Mouse (Mus musculus) neural tube, embryonic 14.5 days (tissue): Measurements from ENCODE around the gene Far1. TPM values are rescaled to one million over a fixed set of nuclear protein-coding genes. Genes with fewer than 3 reads are reported as not detected.

Experiments used
- ATAC-seq: fragments of 200-750 bp; cut with Nextera tagmentation; 2 replicates; pipeline ENCODE4 v1.8.0; 2017; ENCODE audit warnings: low read depth, mild to moderate bottlenecking, moderate TSS enrichment, moderate library complexity
- H3K27ac ChIP-seq: fragments of 300-500 bp; sonication (generic); 2 replicates; pipeline ENCODE4 v1.5.1; 2014; ENCODE audit warnings: low read depth, mild to moderate bottlenecking, control low read depth, low read length, moderate library complexity, mixed read lengths
- H3K27me3 ChIP-seq: fragments of 300-500 bp; sonication (generic); 2 replicates; pipeline ENCODE4 v1.6.1; 2014; ENCODE audit warnings: low read length; ENCODE audit not compliant: control insufficient read depth, insufficient read depth
- H3K36me3 ChIP-seq: fragments of 300-500 bp; sonication (generic); 2 replicates; pipeline ENCODE4 v1.6.1; 2014; ENCODE audit warnings: low read length, mixed read lengths; ENCODE audit not compliant: control insufficient read depth, insufficient read depth
- H3K4me1 ChIP-seq: fragments of 300-500 bp; sonication (generic); 2 replicates; pipeline ENCODE4 v1.6.1; 2014; ENCODE audit warnings: low read length; ENCODE audit not compliant: control insufficient read depth, insufficient read depth
- H3K4me2 ChIP-seq: fragments of 300-500 bp; sonication (generic); 2 replicates; pipeline ENCODE4 v1.6.1; 2014; ENCODE audit warnings: mild to moderate bottlenecking, low read depth, low read length, control low read depth
- H3K4me3 ChIP-seq: fragments of 300-500 bp; sonication (generic); 2 replicates; pipeline ENCODE4 v1.5.1; 2014; ENCODE audit warnings: low read depth, low read length, control low read depth, mixed read lengths
- H3K9ac ChIP-seq: fragments of 300-500 bp; sonication (generic); replicated peaks from 2 replicates; pipeline ENCODE4 v1.6.1; 2014; ENCODE audit warnings: low read depth, mild to moderate bottlenecking, control low read depth, low read length, mixed read lengths
- H3K9me3 ChIP-seq: fragments of 300-500 bp; sonication (generic); 2 replicates; pipeline ENCODE4 v1.6.1; 2016; ENCODE audit warnings: low read length; ENCODE audit not compliant: control insufficient read depth
- WGBS: fragments of 180-500 bp; shearing (Covaris S2); extraction: QIAGEN DNeasy Blood & Tissue Kit; methylation state at CpG from one replicate; pipeline ENCODE4 v1.1.7; 2014; 5-methylcytosine and 5-hydroxymethylcytosine counted together
- polyA plus RNA-seq: library from polyadenylated mRNA; unstranded; fragments of >200 nt; fragmentation: Nextera tagmentation; extraction: Ambion mirVana; gene quantifications from 2 replicates; pipeline ENCODE4 v1.2.1, GENCODE M21; 2014

The Far1 gene
- polyA plus RNA-seq, 1 experiment from 2014 or later, result 67.8 TPM

DNA sequence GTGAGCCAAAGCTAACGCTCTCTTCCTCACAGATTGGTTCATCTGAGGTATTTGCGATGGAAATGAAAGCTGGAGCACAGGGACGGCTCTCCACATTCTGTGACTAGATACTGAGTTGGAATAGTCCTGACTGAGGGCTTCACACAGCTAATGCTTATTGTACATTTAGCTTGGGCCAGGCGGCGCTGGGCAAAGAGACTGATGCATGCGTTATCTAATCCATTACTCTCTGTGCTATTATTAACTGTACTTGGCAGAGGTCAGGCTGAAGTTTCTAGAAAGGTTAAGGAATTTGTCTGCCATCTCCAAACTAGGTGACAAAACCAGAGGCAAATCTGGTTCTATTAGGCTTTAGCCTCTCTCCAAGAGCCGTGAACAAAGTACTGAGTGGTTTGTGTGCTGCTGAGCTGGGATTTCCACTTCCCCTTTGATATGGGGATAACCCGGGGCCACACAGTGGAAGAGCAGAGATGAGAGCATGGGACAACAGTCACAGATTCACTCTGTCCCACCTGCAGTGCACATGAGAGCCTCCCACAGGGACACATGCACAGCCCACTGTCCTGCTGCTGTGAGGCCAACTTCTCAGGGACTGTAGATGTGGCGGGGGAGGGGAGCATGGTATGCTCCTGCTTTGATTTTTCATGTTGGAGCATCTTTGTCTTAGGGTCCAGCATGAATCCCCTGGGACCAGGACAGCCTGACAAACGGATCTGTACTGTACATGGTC lies 100.7 kb downstream of the Far1 start:
- H3K9ac ChIP-seq, result no peak overlapping the region
- H3K4me1 ChIP-seq, result no peaks in the 10 kb centered on the region
- H3K4me3 ChIP-seq, result no peak overlapping the region
- no peaks in the 10 kb centered on the region for H3K36me3 ChIP-seq
- no peak overlapping the region for H3K27ac ChIP-seq
- ATAC-seq, result no peak
- no peaks in the 10 kb centered on the region for H3K27me3 ChIP-seq
- H3K9me3 ChIP-seq, result no peaks in the 10 kb centered on the region
- 85% methylated on average over 10 of the region's 10 CpGs for WGBS
- no peak overlapping the region for H3K4me2 ChIP-seq

DNA sequence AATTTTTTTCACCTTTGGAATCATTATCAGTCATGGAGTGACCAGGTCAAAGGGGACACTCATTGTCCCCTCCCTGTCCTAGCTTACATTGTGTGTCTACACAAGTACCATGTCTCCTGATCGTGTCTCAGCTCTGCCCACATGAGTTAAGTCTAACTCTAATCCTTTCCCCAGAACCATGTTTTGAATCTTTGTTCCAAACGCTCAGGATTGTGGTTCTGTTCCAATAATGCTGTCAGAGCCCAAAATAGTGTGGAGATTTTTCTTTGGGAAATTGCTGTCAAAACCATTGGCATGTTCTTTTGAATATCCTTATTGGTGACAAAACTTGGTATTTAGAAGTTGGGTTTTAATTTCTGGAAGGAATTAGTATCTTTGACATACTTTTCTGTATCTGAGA lies 105.5 kb downstream of the Far1 start:
- no peak overlapping the region for H3K4me2 ChIP-seq
- H3K27me3 ChIP-seq, result no peaks in the 10 kb centered on the region
- H3K36me3 ChIP-seq, result no peaks in the 10 kb centered on the region
- ATAC-seq, result no peak
- H3K27ac ChIP-seq, result no peak overlapping the region
- WGBS, result 93% methylated on average over 2 of the region's 2 CpGs
- H3K4me1 ChIP-seq, result peaks cover 6% of the 10 kb centered on the region; the same call in 1 of the 2 replicates
- no peak overlapping the region for H3K9ac ChIP-seq
- no peak overlapping the region for H3K4me3 ChIP-seq
- no peaks in the 10 kb centered on the region for H3K9me3 ChIP-seq

DNA sequence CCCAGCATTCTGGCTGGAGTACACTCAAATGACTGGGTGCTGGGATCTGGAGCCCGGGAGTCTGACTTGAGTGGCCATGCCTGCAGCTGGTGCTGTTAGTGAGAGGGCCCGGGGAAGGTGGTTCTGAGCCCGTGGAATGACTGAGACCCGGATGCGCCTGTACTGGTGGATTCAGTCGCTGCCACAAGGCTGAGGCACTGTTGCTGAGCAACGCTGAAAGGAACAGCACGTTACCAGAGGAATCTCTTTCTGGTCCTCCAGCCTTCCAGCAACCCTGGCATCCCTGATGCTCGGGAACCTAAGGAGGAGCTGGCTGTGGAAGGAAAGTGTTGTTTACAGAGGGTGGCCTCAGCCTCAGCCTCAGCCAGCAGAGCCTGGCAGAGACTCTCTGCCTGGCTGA lies 106.1 kb downstream of the Far1 start:
- ATAC-seq, result peak; percentile 54
- H3K27ac ChIP-seq, result no peak overlapping the region

More for the DNA sequence above, 106.1 kb downstream of the Far1 start:
- no peak overlapping the region for H3K4me3 ChIP-seq
- no peaks in the 10 kb centered on the region for H3K9me3 ChIP-seq
- no peak overlapping the region for H3K9ac ChIP-seq
- H3K4me2 ChIP-seq, result no peak overlapping the region
- no peaks in the 10 kb centered on the region for H3K36me3 ChIP-seq
- 63% methylated on average over 9 of the region's 9 CpGs for WGBS
- no peaks in the 10 kb centered on the region for H3K27me3 ChIP-seq
- peaks cover 6% of the 10 kb centered on the region; the same call in 1 of the 2 replicates for H3K4me1 ChIP-seq

Other genes starting within 250 kb of the Far1 start
- gene Btbd10, start 144.4 kb upstream of the Far1 start, polyA plus RNA-seq, result 81.0 and 88.3 TPM in 2 replicates
- gene Pth, start 125.3 kb upstream of the Far1 start, polyA plus RNA-seq, result not detected in 2 replicates